Mouse (Mus musculus): ENCODE data around the gene Arhgef12.

- TF ChIP-seq CTCF (IDR thresholded peaks at IDR 0.05; ENCODE audit: low read depth): no peak
- no peak for TF ChIP-seq EP300 (optimal IDR thresholded peaks at IDR 0.05)
These were observed 94.5 kb downstream of the Arhgef12 start for GRCm38 (mm10) chr9:43012541-43012940.
